Comparison of ENCODE assay signal across 22 mouse cellular contexts in the genomic region with DNA sequence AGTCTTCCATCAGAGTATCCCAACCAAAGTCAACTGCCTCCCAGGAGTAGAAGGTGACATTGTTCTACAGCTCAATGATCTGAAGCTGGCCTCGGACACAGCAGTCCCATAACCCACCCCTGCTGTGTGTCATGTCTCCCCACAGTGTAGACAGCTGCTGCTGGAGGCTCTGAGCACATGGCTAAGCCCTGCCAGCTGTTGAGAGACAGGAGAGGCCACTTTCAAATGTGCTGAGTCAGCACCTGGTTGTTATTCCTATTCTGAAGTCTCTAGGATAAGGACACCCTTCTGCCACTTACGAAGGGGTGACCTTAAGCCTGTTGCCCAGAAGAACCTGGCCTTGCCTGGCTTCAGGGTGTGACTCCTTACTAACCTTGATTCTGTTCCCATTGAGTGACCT. TPM values are rescaled to one million over a fixed set of nuclear protein-coding genes. Genes with fewer than 3 reads are reported as not detected.
A peak's percentile ranks its signal among the peaks of the same experiment; 100 is the strongest.
DNase-seq lines count a peak whose midpoint lies in the region; ATAC-seq and TF ChIP-seq lines count a peak whose summit lies in the region.
"Had no signal": no experiment of that assay in that cellular context is flagged by ENCODE, and none has a peak within 500 bp of the region (broad histone marks: within the 10 kb centered on the region; RNA-seq: fewer than 3 reads in every experiment).

No protein-coding gene starts in this region.

- no peak overlapping the region for H3K9ac ChIP-seq in embryonic facial prominence, embryonic 14.5 days (ENCODE audit: low read depth, low read length)
- no peak overlapping the region for H3K9ac ChIP-seq in MEL (ENCODE audit: control insufficient read depth, low read depth, low read length, poor library complexity, severe bottlenecking)
- no peak overlapping the region for H3K9ac ChIP-seq in kidney, embryonic 14.5 days (ENCODE audit: low read depth, low read length)
- H3K9ac ChIP-seq: embryonic facial prominence, embryonic 13.5 days; forebrain, embryonic 13.5 days; forebrain, embryonic 15.5 days; forebrain, postnatal 0 days had no signal

- H3K9me3 ChIP-seq in embryonic facial prominence, embryonic 14.5 days (ENCODE audit: control insufficient read depth, low read length), result no peaks in the 10 kb centered on the region
- H3K9me3 ChIP-seq in embryonic facial prominence, embryonic 10.5 days, result no peaks in the 10 kb centered on the region
- H3K9me3 ChIP-seq in MEL (replicated peaks; ENCODE audit: insufficient read depth, low read length), result no peaks in the 10 kb centered on the region
- no peaks in the 10 kb centered on the region; the same call in 1 of the 2 replicates for H3K9me3 ChIP-seq in kidney, embryonic 14.5 days (ENCODE audit: control insufficient read depth, low read length)
- H3K9me3 ChIP-seq: embryonic facial prominence, embryonic 13.5 days; forebrain, embryonic 13.5 days; forebrain, embryonic 15.5 days had no signal

- DNase-seq in embryonic facial prominence, embryonic 14.5 days (ENCODE audit: low spot score), result peak; percentile 53
- DNase-seq in embryonic facial prominence, embryonic 10.5 days (ENCODE audit: low spot score), result no peak
- DNase-seq in retina, postnatal 1 day, result peak; percentile 34
- DNase-seq in retina, embryonic 14.5 days (ENCODE audit: low spot score), result no peak
- DNase-seq in MEL (ENCODE audit: low read depth, low spot score), result no peak
- no peak for DNase-seq in adrenal gland, postnatal 36 days
- DNase-seq: adrenal gland, adult 2 months; adrenal gland, postnatal 10 days; adrenal gland, postnatal 25 days; B cell, adult 2 months; cerebellum, adult 11-12 months; cerebellum, adult 2 months; cerebellum, adult 9-10 months; cerebellum, postnatal 10 days; cerebellum, postnatal 25 days; forebrain, postnatal 0 days had no signal

- 64% methylated on average over 2 of the region's 2 CpGs for WGBS in embryonic facial prominence, embryonic 14.5 days
- WGBS in embryonic facial prominence, embryonic 10.5 days, result 77% methylated on average over 2 of the region's 2 CpGs
- WGBS in kidney, embryonic 14.5 days, result 79% methylated on average over 2 of the region's 2 CpGs

- TF ChIP-seq RAD21 in MEL (IDR thresholded peaks at IDR 0.05; ENCODE audit: low read depth, low read length), result no peak

- no peaks in the 10 kb centered on the region for H3K27me3 ChIP-seq in embryonic facial prominence, embryonic 14.5 days (replicated peaks; ENCODE audit: control insufficient read depth, insufficient read depth, low read length)
- 0 out of 2 replicates have a peak, but pooled peaks cover 4% of the 10 kb centered on the region for H3K27me3 ChIP-seq in embryonic facial prominence, embryonic 10.5 days (replicated peaks; ENCODE audit: low read depth, poor library complexity, severe bottlenecking)
- no peaks in the 10 kb centered on the region for H3K27me3 ChIP-seq in MEL (ENCODE audit: control insufficient read depth in 1 of 2, insufficient read depth in 2 of 2, low read length in 2 of 2)
- H3K27me3 ChIP-seq in kidney, embryonic 14.5 days (ENCODE audit: control insufficient read depth, insufficient read depth, low read length), result no peaks in the 10 kb centered on the region
- H3K27me3 ChIP-seq: embryonic facial prominence, embryonic 13.5 days; forebrain, embryonic 15.5 days had no signal

- H3K79me2 ChIP-seq in MEL (ENCODE audit: control insufficient read depth, insufficient read depth, low read length, poor library complexity), result no peaks in the 10 kb centered on the region

- no peak overlapping the region for H3K4me3 ChIP-seq in embryonic facial prominence, embryonic 14.5 days (ENCODE audit: low read depth, low read length)
- no peak overlapping the region for H3K4me3 ChIP-seq in embryonic facial prominence, embryonic 10.5 days
- no peak overlapping the region for H3K4me3 ChIP-seq in MEL (ENCODE audit: control insufficient read depth in 1 of 2, insufficient read depth in 1 of 2, low read depth in 2 of 2, low read length in 2 of 2)
- H3K4me3 ChIP-seq in kidney, embryonic 14.5 days (ENCODE audit: low read length), result no peak overlapping the region
- H3K4me3 ChIP-seq: embryonic facial prominence, embryonic 13.5 days; forebrain, embryonic 13.5 days; forebrain, embryonic 15.5 days had no signal

- H3K36me3 ChIP-seq in embryonic facial prominence, embryonic 14.5 days (ENCODE audit: control insufficient read depth, insufficient read depth, low read length), result no peaks in the 10 kb centered on the region
- H3K36me3 ChIP-seq in embryonic facial prominence, embryonic 10.5 days (replicated peaks), result no peaks in the 10 kb centered on the region
- no peaks in the 10 kb centered on the region for H3K36me3 ChIP-seq in MEL (ENCODE audit: control insufficient read depth in 1 of 2, insufficient read depth in 2 of 2, low read length in 2 of 2)
- H3K36me3 ChIP-seq in kidney, embryonic 14.5 days (ENCODE audit: control insufficient read depth, insufficient read depth, low read length), result no peaks in the 10 kb centered on the region
- H3K36me3 ChIP-seq: embryonic facial prominence, embryonic 13.5 days; forebrain, embryonic 15.5 days; G1E had no signal

- no peak for TF ChIP-seq POLR2A in MEL (IDR thresholded peaks at IDR 0.05; ENCODE audit: control insufficient read depth in 1 of 2, insufficient read depth in 1 of 2, low read depth in 1 of 2, low read length in 2 of 2, poor library complexity in 1 of 2)

- no peak for ATAC-seq in embryonic facial prominence, embryonic 14.5 days (ENCODE audit: low read depth)
- ATAC-seq in kidney, embryonic 14.5 days (ENCODE audit: low FRiP score, low TSS enrichment), result no peak
- ATAC-seq: CD4-positive, CD25-positive, alpha-beta regulatory T cell, adult 4 months; forebrain, embryonic 13.5 days; forebrain, embryonic 15.5 days; forebrain, postnatal 0 days had no signal

- no peak overlapping the region for H3K27ac ChIP-seq in embryonic facial prominence, embryonic 14.5 days (replicated peaks; ENCODE audit: low read depth, low read length)
- no peak overlapping the region for H3K27ac ChIP-seq in embryonic facial prominence, embryonic 10.5 days (replicated peaks)
- H3K27ac ChIP-seq in MEL (ENCODE audit: control insufficient read depth, low read depth, low read length), result no peak overlapping the region
- no peak overlapping the region for H3K27ac ChIP-seq in kidney, embryonic 14.5 days (ENCODE audit: low read depth, low read length)
- H3K27ac ChIP-seq: embryonic facial prominence, embryonic 13.5 days; forebrain, embryonic 13.5 days; forebrain, embryonic 15.5 days had no signal

- no peak overlapping the region for H3K4me2 ChIP-seq in embryonic facial prominence, embryonic 14.5 days (ENCODE audit: low read depth, low read length)
- H3K4me2 ChIP-seq in kidney, embryonic 14.5 days (replicated peaks; ENCODE audit: low read depth, low read length), result no peak overlapping the region
- H3K4me2 ChIP-seq: embryonic facial prominence, embryonic 13.5 days; forebrain, embryonic 13.5 days; forebrain, embryonic 15.5 days had no signal

- 0 out of 2 replicates have a peak, but pooled peaks cover 2% of the 10 kb centered on the region for H3K4me1 ChIP-seq in embryonic facial prominence, embryonic 14.5 days (ENCODE audit: control insufficient read depth, insufficient read depth, low read length)
- H3K4me1 ChIP-seq in embryonic facial prominence, embryonic 10.5 days, result peaks cover 22% of the 10 kb centered on the region
- H3K4me1 ChIP-seq in MEL (ENCODE audit: control insufficient read depth in 1 of 2, insufficient read depth in 2 of 2, low read length in 2 of 2), result no peaks in the 10 kb centered on the region
- no peaks in the 10 kb centered on the region for H3K4me1 ChIP-seq in kidney, embryonic 14.5 days (ENCODE audit: control insufficient read depth, insufficient read depth, low read length)

- no peak for TF ChIP-seq EP300 in MEL (IDR thresholded peaks at IDR 0.05; ENCODE audit: low read depth in 1 of 2, low read length in 2 of 2)

- TF ChIP-seq CTCF in MEL (IDR thresholded peaks at IDR 0.05 in 2 of 3, conservative IDR thresholded peaks at IDR 0.05 in 1 of 3; ENCODE audit: control insufficient read depth in 1 of 3, insufficient read depth in 1 of 3, low read depth in 2 of 3, low read length in 3 of 3, poor library complexity in 1 of 3, severe bottlenecking in 1 of 3), result no peak

TF ChIP-seq in MEL, 35 proteins besides CTCF, POLR2A, EP300 and RAD21:
- TF ChIP-seq POLR2AphosphoS2 (IDR thresholded peaks at IDR 0.05; ENCODE audit: low read length) (no peak), MAFK (IDR thresholded peaks at IDR 0.05; ENCODE audit: borderline replicate concordance, low read depth, low read length) (peak; percentile 67)

RNA-seq across cellular contexts. Expression of a gene that starts 14.5 kb away (rescaled TPM):
- polyA plus RNA-seq in embryonic facial prominence, embryonic 14.5 days (2014; fragmentation: Nextera tagmentation; extraction: Ambion mirVana), result 9.0 and 12.9 TPM in 2 replicates
- 1.9 and 2.2 TPM in 2 replicates for polyA plus RNA-seq in embryonic facial prominence, embryonic 10.5 days (2016; fragmentation: Nextera tagmentation; extraction: Ambion mirVana)
- total RNA-seq in MEL (2012; rRNA removed), result not detected in 2 replicates
- not detected for polyA plus RNA-seq in MEL (2012; ENCODE audit: insufficient read depth in 1 of 2, insufficient read length in 2 of 2, low read depth in 1 of 2, low replicate concordance in 2 of 2, missing spikeins in 1 of 2)
- 1 to 10 TPM in 1 of 2 experiments, under 1 TPM in 1; 0.63 to 1.1 TPM for total RNA-seq in adrenal gland, postnatal 36 days (2021)
- 1.5 and 2.1 TPM in 2 replicates for polyA plus RNA-seq in kidney, embryonic 14.5 days (2014; fragmentation: Nextera tagmentation; extraction: Ambion mirVana)
- polyA plus RNA-seq: CD4-positive, CD25-positive, alpha-beta regulatory T cell, adult 4 months; G1E had no signal

Comparison
In these comparisons a context has a peak if more than half of its experiments do, and no peak if none do; other contexts are left out.
1. DNase-seq: peak in embryonic facial prominence, embryonic 14.5 days (single experiment) and retina, postnatal 1 day (single experiment); none in embryonic facial prominence, embryonic 10.5 days (single experiment), retina, embryonic 14.5 days (single experiment), MEL (single experiment) and adrenal gland, postnatal 36 days (0 of 2).